Mouse (Mus musculus): ENCODE data around the gene Dlgap1. TPM values are rescaled to one million over a fixed set of nuclear protein-coding genes. Genes with fewer than 3 reads are reported as not detected.

Dlgap1 gene
- polyA plus RNA-seq (2012; rRNA removed): 0.02 and 0.06 TPM in 2 replicates

DNA sequence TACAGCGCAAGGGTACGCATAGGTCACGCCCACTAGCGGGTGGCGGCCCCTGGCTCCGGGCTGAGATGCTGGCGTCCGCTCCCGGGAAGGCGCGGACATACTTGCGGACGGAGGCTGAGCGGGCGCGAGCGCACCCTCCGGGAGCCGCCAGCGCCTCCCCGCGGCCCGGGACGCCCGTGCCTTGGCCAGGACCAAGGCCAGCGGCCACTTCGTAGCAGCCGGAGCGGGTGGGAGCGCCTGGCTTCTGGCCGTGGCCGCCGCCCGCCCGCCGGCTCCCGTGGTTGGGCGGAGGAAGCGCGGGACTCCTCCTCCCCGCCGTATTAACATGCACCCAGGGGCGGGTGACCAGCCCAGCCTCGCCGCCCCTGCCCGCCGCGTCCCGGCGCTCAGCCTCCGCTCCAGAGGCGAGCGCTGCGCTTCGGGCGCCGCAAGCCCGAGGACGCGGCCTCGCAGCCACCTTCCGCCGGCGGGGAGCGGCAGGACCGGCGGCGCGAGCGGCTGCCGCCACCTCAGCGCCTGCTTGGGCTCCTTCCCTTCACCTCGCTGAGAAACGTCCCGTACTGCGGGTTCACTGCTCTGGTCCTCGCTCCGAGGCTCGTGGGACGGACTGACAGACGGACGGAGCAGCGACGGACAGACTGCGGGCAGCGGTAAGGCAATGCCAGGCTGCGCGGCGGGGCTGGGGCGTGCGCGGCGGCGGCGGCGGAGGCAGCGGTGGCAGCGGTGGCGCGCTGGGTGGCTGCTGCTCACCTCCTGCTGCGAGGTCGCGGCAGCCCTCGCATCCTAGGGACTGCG, at the start of gene Dlgap1:
TSS of gene Dlgap1 (plus strand) at position 53 of the 795 bp plus-strand sequence.
- H3K4me3 ChIP-seq (ENCODE audit: extremely low read depth, insufficient read depth, insufficient read length): no peak within 1 kb of the TSS
- H3K27me3 ChIP-seq (ENCODE audit: control insufficient read depth, insufficient read depth, low read length): peaks cover 8% of the 10 kb centered on the region
- H3K36me3 ChIP-seq (ENCODE audit: control insufficient read depth, insufficient read depth, low read length): no peaks in the 10 kb centered on the region
- WGBS: 5% methylated on average over 95 of the region's 105 CpGs
- no peaks in the 10 kb centered on the region for H3K4me1 ChIP-seq (ENCODE audit: control insufficient read depth, insufficient read depth, insufficient read length)
- H3K27ac ChIP-seq (ENCODE audit: insufficient read depth, low read length): no peak within 1 kb of the TSS
- no peak for TF ChIP-seq CTCF (IDR thresholded peaks at IDR 0.05; ENCODE audit: extremely low read depth, insufficient read depth, insufficient read length, insufficient replicate concordance)
- TF ChIP-seq POLR2A (IDR thresholded peaks at IDR 0.05; ENCODE audit: low read depth, low read length): no peak
- no peak for DNase-seq (ENCODE audit: low read depth in 1 of 2, low spot score in 2 of 2)

DNA sequence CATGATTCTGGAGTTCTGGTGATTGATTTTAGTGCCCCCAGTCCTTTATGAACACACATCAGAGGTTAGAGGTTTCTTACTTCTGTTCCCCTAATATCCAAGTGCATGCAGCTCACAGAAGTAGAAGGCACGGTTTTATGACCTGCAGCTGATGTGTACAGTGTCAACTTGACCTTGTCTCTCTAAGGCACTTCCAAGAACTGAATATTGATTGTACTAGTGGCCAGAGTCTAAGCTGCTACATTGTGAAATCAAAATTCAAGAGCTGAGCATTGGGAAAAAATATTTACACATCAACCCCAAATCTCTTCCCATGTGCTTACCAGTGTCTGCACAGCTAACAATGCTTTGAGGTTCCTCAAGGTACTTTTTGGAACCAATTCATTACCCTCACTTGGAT, 13.9 kb upstream of the Dlgap1 start:
- Histone ChIP-seq H3K27ac (ENCODE audit: insufficient read depth, low read length) (no peak overlapping the region), H3K4me3 (ENCODE audit: extremely low read depth, insufficient read depth, insufficient read length) (no peak overlapping the region), H3K36me3 (ENCODE audit: control insufficient read depth, insufficient read depth, low read length) (no peaks in the 10 kb centered on the region), H3K27me3 (ENCODE audit: control insufficient read depth, insufficient read depth, low read length) (no peaks in the 10 kb centered on the region), H3K4me1 (ENCODE audit: control insufficient read depth, insufficient read depth, insufficient read length) (no peaks in the 10 kb centered on the region)
- 64% methylated on average over 1 of the region's 1 CpGs for WGBS
- TF ChIP-seq POLR2A (IDR thresholded peaks at IDR 0.05; ENCODE audit: low read depth, low read length): no peak
- TF ChIP-seq CTCF (IDR thresholded peaks at IDR 0.05; ENCODE audit: extremely low read depth, insufficient read depth, insufficient read length, insufficient replicate concordance): no peak
- DNase-seq (ENCODE audit: low read depth in 1 of 2, low spot score in 2 of 2): no peak

- DNase-seq (ENCODE audit: low read depth in 1 of 2, low spot score in 2 of 2): no peak
- no peak overlapping the region for H3K27ac ChIP-seq (ENCODE audit: insufficient read depth, low read length)
- TF ChIP-seq CTCF (IDR thresholded peaks at IDR 0.05; ENCODE audit: extremely low read depth, insufficient read depth, insufficient read length, insufficient replicate concordance) (no peak), POLR2A (IDR thresholded peaks at IDR 0.05; ENCODE audit: low read depth, low read length) (no peak)
- H3K4me1 ChIP-seq (ENCODE audit: control insufficient read depth, insufficient read depth, insufficient read length): no peaks in the 10 kb centered on the region
- no peak overlapping the region for H3K4me3 ChIP-seq (ENCODE audit: extremely low read depth, insufficient read depth, insufficient read length)
- WGBS: 8% methylated on average over 43 of the region's 43 CpGs
- H3K27me3 ChIP-seq (ENCODE audit: control insufficient read depth, insufficient read depth, low read length): peaks cover 8% of the 10 kb centered on the region
- H3K36me3 ChIP-seq (ENCODE audit: control insufficient read depth, insufficient read depth, low read length): no peaks in the 10 kb centered on the region
These were observed 1.2 kb downstream of the Dlgap1 start for GRCm38 (mm10) chr17:69969816-69970750.

DNA sequence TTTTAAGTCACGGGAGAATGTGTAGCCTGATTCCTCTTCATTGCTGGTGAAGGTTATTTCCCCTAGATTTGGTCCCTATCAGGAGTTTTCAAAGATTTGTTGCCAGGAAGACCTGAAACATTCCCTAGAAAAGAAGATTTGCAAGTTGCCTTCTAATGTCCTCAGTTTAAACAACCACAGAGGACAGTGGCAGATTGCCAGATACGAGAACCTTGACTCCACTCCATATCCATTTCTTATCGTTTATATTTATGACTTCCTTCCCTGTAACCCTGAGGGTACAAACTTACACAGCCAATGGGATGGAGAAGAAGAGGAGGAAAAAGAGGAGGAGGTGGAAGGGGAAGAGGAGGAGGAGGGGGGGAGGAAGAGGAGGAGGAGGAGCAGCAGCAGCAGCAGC, 4.2 kb downstream of the Dlgap1 start:
- no peak for TF ChIP-seq POLR2A (IDR thresholded peaks at IDR 0.05; ENCODE audit: low read depth, low read length)
- TF ChIP-seq CTCF (IDR thresholded peaks at IDR 0.05; ENCODE audit: extremely low read depth, insufficient read depth, insufficient read length, insufficient replicate concordance): no peak
- Histone ChIP-seq H3K4me3 (ENCODE audit: extremely low read depth, insufficient read depth, insufficient read length) (no peak overlapping the region), H3K36me3 (ENCODE audit: control insufficient read depth, insufficient read depth, low read length) (no peaks in the 10 kb centered on the region), H3K27me3 (ENCODE audit: control insufficient read depth, insufficient read depth, low read length) (peaks cover 8% of the 10 kb centered on the region), H3K4me1 (ENCODE audit: control insufficient read depth, insufficient read depth, insufficient read length) (no peaks in the 10 kb centered on the region), H3K27ac (ENCODE audit: insufficient read depth, low read length) (no peak overlapping the region)
- no peak for DNase-seq (ENCODE audit: low read depth in 1 of 2, low spot score in 2 of 2)
- 62% methylated on average over 3 of the region's 3 CpGs for WGBS

DNA sequence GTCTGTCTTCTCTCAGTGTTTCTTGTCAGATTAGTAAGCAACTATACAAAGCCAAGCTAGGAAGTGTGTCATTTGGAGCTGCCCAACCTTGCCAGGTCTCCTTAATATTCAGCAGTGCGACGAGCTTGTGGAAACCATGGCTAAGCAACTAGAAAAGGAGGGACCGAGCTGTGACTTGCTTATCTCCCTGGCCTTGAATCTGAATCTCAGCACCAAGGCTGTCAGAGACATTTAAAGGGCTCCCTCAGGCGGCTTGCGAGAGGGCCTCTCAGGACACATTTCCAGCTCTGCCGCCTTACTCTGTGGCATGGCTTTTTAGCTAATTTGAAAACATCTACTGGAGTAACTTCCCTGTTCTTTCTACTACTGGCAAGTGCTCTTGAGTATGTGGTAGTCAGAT, 5.1 kb downstream of the Dlgap1 start:
- peaks cover 8% of the 10 kb centered on the region for H3K27me3 ChIP-seq (ENCODE audit: control insufficient read depth, insufficient read depth, low read length)
- TF ChIP-seq CTCF (IDR thresholded peaks at IDR 0.05; ENCODE audit: extremely low read depth, insufficient read depth, insufficient read length, insufficient replicate concordance) (no peak), POLR2A (IDR thresholded peaks at IDR 0.05; ENCODE audit: low read depth, low read length) (no peak)
- no peak overlapping the region for H3K27ac ChIP-seq (ENCODE audit: insufficient read depth, low read length)
- H3K4me1 ChIP-seq (ENCODE audit: control insufficient read depth, insufficient read depth, insufficient read length): no peaks in the 10 kb centered on the region
- H3K4me3 ChIP-seq (ENCODE audit: extremely low read depth, insufficient read depth, insufficient read length): no peak overlapping the region
- WGBS: 75% methylated on average over 6 of the region's 6 CpGs
- H3K36me3 ChIP-seq (ENCODE audit: control insufficient read depth, insufficient read depth, low read length): no peaks in the 10 kb centered on the region
- DNase-seq (ENCODE audit: low read depth in 1 of 2, low spot score in 2 of 2): no peak

- Histone ChIP-seq H3K27me3 (ENCODE audit: control insufficient read depth, insufficient read depth, low read length) (no peaks in the 10 kb centered on the region), H3K4me3 (ENCODE audit: extremely low read depth, insufficient read depth, insufficient read length) (no peak overlapping the region), H3K36me3 (ENCODE audit: control insufficient read depth, insufficient read depth, low read length) (no peaks in the 10 kb centered on the region), H3K27ac (ENCODE audit: insufficient read depth, low read length) (no peak overlapping the region), H3K4me1 (ENCODE audit: control insufficient read depth, insufficient read depth, insufficient read length) (no peaks in the 10 kb centered on the region)
- no peak for TF ChIP-seq CTCF (IDR thresholded peaks at IDR 0.05; ENCODE audit: extremely low read depth, insufficient read depth, insufficient read length, insufficient replicate concordance)
- no peak for TF ChIP-seq POLR2A (IDR thresholded peaks at IDR 0.05; ENCODE audit: low read depth, low read length)
- no peak for DNase-seq (ENCODE audit: low read depth in 1 of 2, low spot score in 2 of 2)
- 77% methylated on average over 6 of the region's 6 CpGs for WGBS
These were observed 13.5 kb downstream of the Dlgap1 start for GRCm38 (mm10) chr17:69982236-69982923.

Data from spleen, adult 2 months (tissue).